Mouse (Mus musculus) embryonic stem cell, embryonic (primary cell): ENCODE measurements at regions not wholly inside any gene's neighbourhood (a gene's known extent, or its start where the extent isn't known, plus 50 kb on each side); places are given as distances from the start of the nearest gene placed in this dataset.

Experiments
- CTCF ChIA-PET, 4 experiments: fragments of 300-600 bp in 2 of 4; fragments of 350-600 bp in 2 of 4; sonication (Branson Sonifier 250); formaldehyde crosslinking; loops; one replicate each; lab custom pipeline; 2022; ENCODE audit warnings: inconsistent platforms in 2 of 4; lab: Charles Lee
- POLR2A ChIA-PET, 4 experiments: fragments of 300-600 bp in 2 of 4; fragments of 350-600 bp in 2 of 4; sonication (Branson Sonifier 250); formaldehyde crosslinking; loops; one replicate each; lab custom pipeline; 2022; ENCODE audit warnings: antibody characterized with exemption in 4 of 4, inconsistent platforms in 1 of 4; lab: Charles Lee

DNA sequence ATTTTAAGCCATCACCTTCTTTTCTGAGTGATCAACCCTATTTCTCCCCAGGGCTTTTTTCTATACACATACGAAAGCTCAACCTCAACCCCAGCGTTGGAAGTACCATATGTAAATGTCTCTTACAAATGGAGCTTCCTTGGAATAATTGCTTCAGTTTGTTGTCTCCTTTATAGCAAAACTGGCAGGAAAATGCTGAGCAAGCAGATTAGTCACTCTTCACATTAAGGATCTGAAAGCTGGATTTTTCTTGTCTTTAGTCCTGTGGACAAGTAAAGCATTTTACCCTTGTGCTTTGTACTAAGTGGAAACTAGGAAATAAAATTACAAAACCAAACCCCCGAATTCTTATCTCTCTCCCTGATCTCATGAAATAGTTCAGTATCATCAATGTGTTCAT lies 145.8 kb downstream of the Etaa1 start:
- CTCF ChIA-PET = no interaction called here
- POLR2A ChIA-PET = no interaction called here

DNA sequence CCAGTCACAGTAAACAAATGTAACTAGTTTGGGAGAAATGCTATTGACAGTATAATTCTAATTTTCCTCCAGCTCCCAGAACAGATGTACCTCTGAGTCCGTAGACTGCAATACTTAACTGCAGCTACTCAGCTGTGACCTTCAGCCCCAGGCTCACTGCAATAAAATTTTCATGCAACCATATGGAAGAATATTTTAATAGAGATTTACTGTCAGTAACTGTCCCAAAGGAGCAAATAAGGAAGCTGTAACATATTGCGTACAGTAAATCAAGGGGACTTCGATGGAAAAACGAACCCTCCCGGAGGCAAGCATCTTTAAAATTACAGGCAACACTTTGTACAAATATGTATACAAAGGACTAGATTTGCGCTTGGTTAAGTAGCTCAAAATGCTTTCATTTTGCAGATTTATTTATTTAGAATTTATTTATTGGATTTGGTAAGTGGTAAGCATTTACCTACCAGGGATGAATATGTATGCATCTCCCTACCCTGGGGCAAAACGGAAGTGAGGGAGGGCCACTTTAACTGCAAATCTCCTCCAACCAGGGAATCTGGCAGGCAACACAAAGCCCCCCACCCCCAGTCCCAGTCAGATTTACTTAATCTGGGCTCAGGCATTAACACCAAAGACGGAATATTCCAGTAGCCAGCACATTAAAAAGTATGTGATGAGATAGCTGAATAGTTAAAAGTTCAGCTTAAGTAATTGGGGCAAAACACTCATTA lies 141.7 kb downstream of the Etaa1 start:
- ChIA-PET POLR2A (interaction anchor here in 1 of 4 experiments (0.9 kb wide), 1 partner anchor 13 kb away, joined by 3 read pairs; no protein-coding TSS in a partner anchor), CTCF (no interaction called here)

DNA sequence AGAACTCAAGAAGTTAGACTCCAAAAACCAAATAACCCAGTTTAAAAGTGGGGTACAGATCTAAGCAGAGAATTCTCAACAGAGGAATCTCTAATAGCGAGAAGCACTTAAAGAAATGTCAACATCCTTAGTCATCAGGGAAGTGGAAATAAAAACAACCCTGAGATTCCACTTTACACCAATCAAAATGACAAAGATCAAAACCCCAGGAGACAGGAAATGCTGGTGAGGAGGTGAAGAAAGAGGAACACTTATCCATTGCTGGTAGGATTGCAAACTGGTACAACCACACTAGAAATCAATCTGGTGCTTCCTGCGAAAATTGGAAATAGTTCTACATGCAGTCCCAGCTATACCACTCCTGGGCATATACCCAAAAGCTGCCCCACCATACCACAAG lies 111.0 kb downstream of the Etaa1 start:
- POLR2A ChIA-PET = no interaction called here

DNA sequence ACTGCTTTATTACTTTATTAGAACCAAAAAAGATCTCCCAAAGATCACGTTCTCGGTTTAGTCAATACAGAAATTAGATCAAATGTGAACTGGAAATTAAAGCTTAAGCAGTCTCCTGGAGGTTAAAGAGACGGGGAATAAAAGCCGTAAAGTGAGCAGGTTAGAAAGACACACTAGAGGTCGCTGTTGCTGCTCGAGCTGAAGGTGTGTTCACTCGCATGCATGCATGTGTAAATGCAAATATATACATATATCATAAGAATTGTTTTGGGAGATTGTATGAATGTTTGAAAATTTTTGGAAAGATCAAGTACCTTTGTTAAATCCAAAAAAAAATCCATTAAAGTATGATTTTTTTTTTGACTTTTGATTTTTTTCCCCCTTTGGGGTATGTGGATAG lies 101.3 kb downstream of the Etaa1 start:
- POLR2A ChIA-PET = interaction anchor here in 2 of 4 experiments (1.0 to 2.0 kb wide), 4 partner anchors 50 to 101 kb away, joined by 3 to 5 read pairs (median 4); partner anchors contain the start of gene Etaa1 (in 1 of the 2)

More for the DNA sequence above, 111.0 kb downstream of the Etaa1 start:
- CTCF ChIA-PET = no interaction called here

DNA sequence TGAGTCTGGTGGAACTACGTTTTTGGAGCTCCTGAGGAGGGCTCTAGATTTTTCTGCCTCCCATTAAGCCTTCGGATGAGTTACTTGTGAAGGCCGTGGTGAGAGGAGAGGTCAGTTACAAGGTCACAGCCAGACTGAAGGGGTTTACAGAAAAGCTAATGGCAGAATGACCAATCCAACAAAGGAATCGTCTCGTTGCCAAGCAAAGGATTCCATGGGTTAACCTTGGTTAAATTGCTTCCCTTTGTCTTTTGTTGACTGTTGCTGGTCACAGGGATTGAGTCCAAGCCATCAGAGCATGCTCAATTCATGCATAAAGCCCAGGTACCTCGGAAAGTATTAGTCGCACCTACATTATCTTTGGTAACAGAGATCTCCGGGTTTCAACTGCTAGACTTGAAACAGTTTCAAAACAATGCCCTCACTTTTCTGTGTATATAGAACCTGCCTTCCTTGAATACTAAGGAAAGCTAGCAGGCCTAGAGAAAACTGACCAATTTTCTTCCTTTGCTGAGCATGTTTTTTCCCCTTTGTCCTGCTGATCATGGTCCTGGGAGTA lies 100.3 kb downstream of the Etaa1 start:
- POLR2A ChIA-PET = interaction anchor here in 2 of 4 experiments (1.0 to 2.0 kb wide), 4 partner anchors 50 to 100 kb away, joined by 3 to 5 read pairs (median 4); partner anchors contain the start of gene Etaa1 (in 1 of the 2)

More for the DNA sequence above, 101.3 kb downstream of the Etaa1 start:
- CTCF ChIA-PET = interaction anchor here in 1 of 4 experiments (0.7 kb wide), 1 partner anchor 1463 kb away, joined by 4 read pairs; no protein-coding TSS in a partner anchor

DNA sequence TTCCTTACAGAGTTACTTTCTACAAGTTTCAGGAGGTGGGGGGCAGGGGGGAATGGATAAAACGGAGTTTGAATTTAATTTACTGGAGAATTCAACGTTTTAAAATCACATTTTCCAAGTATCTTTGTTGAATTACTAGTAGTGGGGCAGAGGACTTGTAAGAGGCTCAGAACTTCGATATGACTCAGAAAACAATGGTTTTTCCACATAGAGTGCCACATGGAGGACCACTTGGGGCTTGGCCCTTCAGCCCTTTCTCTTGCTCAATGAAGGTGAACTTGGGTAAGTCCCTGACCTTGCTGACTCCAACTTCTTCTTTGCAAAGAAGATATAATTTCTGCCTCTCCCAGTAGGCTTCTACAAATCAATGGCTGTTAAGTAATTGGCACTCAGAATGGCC lies 99.8 kb downstream of the Etaa1 start:
- POLR2A ChIA-PET = interaction anchor here in 2 of 4 experiments (1.1 to 2.0 kb wide), 3 partner anchors 49 to 99 kb away, joined by 4 to 5 read pairs (median 4); partner anchors contain the start of gene Etaa1 (in 1 of the 2)
- CTCF ChIA-PET = no interaction called here

More for the DNA sequence above, 100.3 kb downstream of the Etaa1 start:
- CTCF ChIA-PET = no interaction called here

DNA sequence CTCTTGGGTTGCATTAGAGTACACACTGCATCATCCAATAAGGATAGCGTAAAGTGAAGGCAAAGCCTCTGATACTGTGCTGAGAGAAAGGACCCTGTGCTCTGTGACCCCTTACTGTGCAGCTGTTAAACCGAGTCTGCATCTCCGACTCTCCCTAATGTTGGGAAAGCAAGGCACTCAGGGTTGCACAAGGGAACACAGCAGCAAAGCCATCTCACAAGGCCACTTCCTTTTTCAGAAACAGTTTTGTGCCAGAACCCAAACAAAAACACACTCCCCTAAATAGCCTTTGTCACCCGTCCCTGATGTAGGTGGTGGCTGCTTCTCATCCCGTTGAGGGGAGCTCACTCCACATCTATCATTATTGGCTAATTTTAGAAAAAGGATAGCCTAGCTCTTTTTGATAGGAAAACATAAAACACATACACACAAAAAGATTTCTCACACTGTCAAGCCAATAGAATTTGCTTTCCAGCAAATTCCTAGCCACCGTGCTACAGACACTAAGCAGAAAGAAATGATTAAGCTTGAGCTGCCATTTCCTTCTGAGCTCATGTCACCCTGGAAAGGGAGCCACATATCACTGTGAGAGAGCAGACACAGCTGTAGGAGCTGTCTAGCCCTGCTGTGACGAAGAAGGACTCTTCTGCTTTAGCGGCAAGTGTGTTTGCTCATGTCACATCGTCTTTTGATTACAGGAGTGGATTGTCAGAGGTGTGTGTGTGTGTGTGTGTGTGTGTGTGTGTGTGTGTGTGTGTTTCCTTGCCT lies 94.1 kb downstream of the Etaa1 start:
- CTCF ChIA-PET = no interaction called here
- POLR2A ChIA-PET = no interaction called here

DNA sequence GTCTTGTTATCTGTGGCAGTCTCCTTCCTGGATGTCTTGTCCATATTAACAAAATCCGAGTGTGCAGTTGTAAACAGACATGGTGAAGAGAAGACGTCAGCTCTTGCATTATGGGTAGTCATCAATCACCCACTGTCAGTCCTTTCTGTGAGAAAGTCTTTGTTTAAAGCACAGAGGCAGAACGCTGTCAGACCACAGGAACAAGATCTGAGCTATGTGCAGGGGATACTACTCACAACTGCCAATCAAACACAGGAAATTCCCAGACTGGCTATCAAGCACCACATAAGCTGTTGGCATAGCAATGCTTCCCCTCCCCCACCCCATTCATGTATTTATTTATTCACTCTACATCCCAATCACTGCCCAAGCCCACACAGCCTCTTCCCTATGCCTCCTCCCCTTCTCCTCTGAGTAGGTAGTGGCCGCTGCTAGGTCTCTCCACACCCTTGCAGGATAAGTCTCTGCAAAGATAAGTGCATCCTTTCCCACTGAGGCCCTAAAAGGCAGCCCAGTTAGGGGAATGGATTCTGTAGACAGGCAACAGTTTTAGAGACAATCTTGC lies 88.8 kb downstream of the Etaa1 start:
- CTCF ChIA-PET = no interaction called here
- POLR2A ChIA-PET = interaction anchor here in 1 of 4 experiments (1.7 kb wide), 1 partner anchor 10 kb away, joined by 4 read pairs; no protein-coding TSS in a partner anchor

DNA sequence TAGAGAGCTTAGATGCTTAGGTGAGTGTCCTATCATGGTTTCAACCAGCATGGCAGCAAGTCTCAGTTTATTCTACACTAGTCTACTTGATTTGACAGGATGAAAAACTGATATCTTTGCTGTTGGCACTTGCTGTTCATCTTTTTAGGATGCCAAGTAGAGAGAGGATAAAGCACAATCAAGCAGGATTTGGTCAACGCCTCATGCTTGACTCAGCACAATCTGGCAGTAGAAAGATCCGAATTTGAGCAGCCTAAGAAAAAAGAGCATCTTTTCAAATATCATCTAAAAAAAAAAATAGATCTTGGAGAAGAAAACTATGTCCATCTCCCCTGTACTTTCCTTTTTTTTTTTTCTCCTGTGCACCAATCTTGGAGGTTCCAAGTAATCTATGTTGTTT lies 83.0 kb downstream of the Etaa1 start:
- ChIA-PET POLR2A (no interaction called here), CTCF (no interaction called here)

DNA sequence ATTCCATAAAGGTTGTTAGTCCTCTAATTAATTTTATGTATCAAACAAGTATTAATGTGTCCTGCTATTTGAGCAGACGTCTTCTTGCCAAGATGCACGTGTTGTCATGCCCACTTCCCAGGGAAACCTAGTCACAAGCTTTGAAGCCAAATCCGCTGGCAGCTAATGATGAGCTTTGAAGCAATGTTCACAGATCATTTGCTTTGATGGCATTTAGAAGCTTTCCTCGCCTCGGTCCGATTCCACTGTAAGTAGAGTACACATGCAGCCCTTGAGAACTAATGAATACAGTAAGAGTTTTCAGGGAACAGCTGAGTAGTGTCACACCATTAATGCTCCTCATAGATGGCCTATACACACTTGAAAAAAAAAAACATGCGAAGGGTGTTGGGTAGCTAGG lies 81.8 kb downstream of the Etaa1 start:
- CTCF ChIA-PET = no interaction called here
- POLR2A ChIA-PET = interaction anchor here in 1 of 4 experiments (0.6 kb wide), 1 partner anchor 461 kb away, joined by 3 read pairs; no protein-coding TSS in a partner anchor

DNA sequence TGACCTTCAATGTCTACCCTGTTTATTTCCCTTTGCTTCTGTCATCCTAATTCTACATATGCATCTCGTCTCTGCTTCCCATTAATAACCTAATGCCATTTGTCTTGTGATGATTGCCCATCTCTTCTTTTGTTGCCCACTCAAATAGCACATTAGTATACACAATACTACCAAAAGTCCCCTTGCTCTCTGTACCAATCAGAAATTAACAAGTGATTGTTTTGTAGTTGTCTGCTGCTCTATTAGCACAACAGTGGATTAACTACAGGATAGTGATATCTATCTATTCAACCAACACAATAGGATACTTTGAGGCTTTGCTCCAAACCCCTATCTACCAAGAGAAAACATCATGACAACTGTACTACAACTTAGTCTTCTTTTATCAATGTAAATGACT lies 70.4 kb downstream of the Etaa1 start:
- CTCF ChIA-PET = no interaction called here
- POLR2A ChIA-PET = no interaction called here
